Mouse (Mus musculus): Measurements from ENCODE around the gene Ovol1.

GRCm38 (mm10) chr19:5558770-5559169 is 1.7 kb downstream of the Ovol1 start:
- TF ChIP-seq CTCF (IDR thresholded peaks at IDR 0.05; ENCODE audit: low read depth) (no peak), EP300 (IDR thresholded peaks at IDR 0.05; ENCODE audit: low read depth) (no peak)
